Mouse (Mus musculus): ENCODE data around the gene Oser1.

DNA sequence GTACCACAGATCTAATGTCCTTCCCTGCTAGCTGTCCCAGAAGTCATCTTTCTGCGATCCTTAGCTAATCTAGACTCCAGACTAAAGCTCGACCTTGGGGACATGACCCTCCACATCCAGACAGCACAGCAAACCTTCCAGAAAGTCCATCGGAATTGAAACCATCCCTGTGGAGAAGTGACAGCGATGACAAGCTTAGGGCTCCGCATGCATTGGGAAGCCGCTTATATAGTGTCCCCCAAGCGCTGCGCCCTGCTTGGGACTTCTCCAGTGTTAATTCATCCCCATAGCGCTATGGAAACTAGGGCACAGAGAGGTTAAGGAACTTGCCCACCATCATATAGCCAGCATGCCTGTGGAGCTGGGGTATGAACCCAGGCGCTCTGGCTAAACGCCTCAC is 38.3 kb upstream of the Oser1 start:
- TF ChIP-seq POLR2A (IDR thresholded peaks at IDR 0.05; ENCODE audit: insufficient read depth, low read depth, low read length): no peak
- no peak for TF ChIP-seq CTCF (IDR thresholded peaks at IDR 0.05; ENCODE audit: insufficient read depth, low read depth, low read length)

Data from olfactory bulb, adult 2 months (tissue).